Mouse (Mus musculus) neural tube, embryonic 14.5 days (tissue): Measurements from ENCODE around the gene Siglecg. TPM values are rescaled to one million over a fixed set of nuclear protein-coding genes. Genes with fewer than 3 reads are reported as not detected.
"Not testable (repeated sequence)": the region's sequence is repeated elsewhere in the genome, so short reads cannot be mapped to it uniquely, and the experiment has no call there.

Source experiments
- ATAC-seq: fragments of 200-750 bp; cut with Nextera tagmentation; 2 replicates; pipeline ENCODE4 v1.8.0; 2017; ENCODE audit warnings: low read depth, mild to moderate bottlenecking, moderate TSS enrichment, moderate library complexity
- H3K27ac ChIP-seq: fragments of 300-500 bp; sonication (generic); 2 replicates; pipeline ENCODE4 v1.5.1; 2014; ENCODE audit warnings: low read depth, mild to moderate bottlenecking, control low read depth, low read length, moderate library complexity, mixed read lengths
- H3K27me3 ChIP-seq: fragments of 300-500 bp; sonication (generic); 2 replicates; pipeline ENCODE4 v1.6.1; 2014; ENCODE audit warnings: low read length; ENCODE audit not compliant: control insufficient read depth, insufficient read depth
- H3K36me3 ChIP-seq: fragments of 300-500 bp; sonication (generic); 2 replicates; pipeline ENCODE4 v1.6.1; 2014; ENCODE audit warnings: low read length, mixed read lengths; ENCODE audit not compliant: control insufficient read depth, insufficient read depth
- H3K4me1 ChIP-seq: fragments of 300-500 bp; sonication (generic); 2 replicates; pipeline ENCODE4 v1.6.1; 2014; ENCODE audit warnings: low read length; ENCODE audit not compliant: control insufficient read depth, insufficient read depth
- H3K4me2 ChIP-seq: fragments of 300-500 bp; sonication (generic); 2 replicates; pipeline ENCODE4 v1.6.1; 2014; ENCODE audit warnings: mild to moderate bottlenecking, low read depth, low read length, control low read depth
- H3K4me3 ChIP-seq: fragments of 300-500 bp; sonication (generic); 2 replicates; pipeline ENCODE4 v1.5.1; 2014; ENCODE audit warnings: low read depth, low read length, control low read depth, mixed read lengths
- H3K9ac ChIP-seq: fragments of 300-500 bp; sonication (generic); replicated peaks from 2 replicates; pipeline ENCODE4 v1.6.1; 2014; ENCODE audit warnings: low read depth, mild to moderate bottlenecking, control low read depth, low read length, mixed read lengths
- H3K9me3 ChIP-seq: fragments of 300-500 bp; sonication (generic); 2 replicates; pipeline ENCODE4 v1.6.1; 2016; ENCODE audit warnings: low read length; ENCODE audit not compliant: control insufficient read depth
- WGBS: fragments of 180-500 bp; shearing (Covaris S2); extraction: QIAGEN DNeasy Blood & Tissue Kit; methylation state at CpG from one replicate; pipeline ENCODE4 v1.1.7; 2014; 5-methylcytosine and 5-hydroxymethylcytosine counted together
- polyA plus RNA-seq: library from polyadenylated mRNA; unstranded; fragments of >200 nt; fragmentation: Nextera tagmentation; extraction: Ambion mirVana; gene quantifications from 2 replicates; pipeline ENCODE4 v1.2.1, GENCODE M21; 2014

Siglecg gene
- polyA plus RNA-seq, 1 experiment from 2014 or later, result not detected

DNA sequence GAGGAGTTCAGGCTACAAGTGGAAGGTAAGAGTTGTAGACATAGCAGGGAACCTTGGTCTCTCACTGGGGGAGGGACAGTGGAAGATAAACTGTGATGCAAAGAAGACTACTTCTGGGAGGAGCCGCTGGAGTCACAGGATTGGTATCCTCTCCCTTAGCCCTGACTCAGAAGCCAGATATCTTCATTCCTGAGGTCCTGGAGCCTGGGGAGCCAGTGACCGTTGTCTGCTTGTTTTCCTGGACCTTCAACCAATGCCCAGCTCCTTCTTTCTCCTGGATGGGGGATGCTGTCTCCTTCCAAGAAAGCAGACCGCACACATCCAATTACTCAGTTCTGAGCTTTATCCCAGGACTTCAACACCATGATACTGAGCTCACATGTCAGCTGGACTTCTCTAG is 1.1 kb downstream of the Siglecg start:
- H3K4me2 ChIP-seq, result no peak overlapping the region
- H3K27me3 ChIP-seq, result no peaks in the 10 kb centered on the region
- no peak overlapping the region for H3K9ac ChIP-seq
- no peak for ATAC-seq
- no peaks in the 10 kb centered on the region for H3K9me3 ChIP-seq
- 79% methylated on average over 3 of the region's 3 CpGs for WGBS
- no peaks in the 10 kb centered on the region for H3K36me3 ChIP-seq
- no peak overlapping the region for H3K4me3 ChIP-seq
- H3K27ac ChIP-seq, result no peak overlapping the region
- no peaks in the 10 kb centered on the region for H3K4me1 ChIP-seq

DNA sequence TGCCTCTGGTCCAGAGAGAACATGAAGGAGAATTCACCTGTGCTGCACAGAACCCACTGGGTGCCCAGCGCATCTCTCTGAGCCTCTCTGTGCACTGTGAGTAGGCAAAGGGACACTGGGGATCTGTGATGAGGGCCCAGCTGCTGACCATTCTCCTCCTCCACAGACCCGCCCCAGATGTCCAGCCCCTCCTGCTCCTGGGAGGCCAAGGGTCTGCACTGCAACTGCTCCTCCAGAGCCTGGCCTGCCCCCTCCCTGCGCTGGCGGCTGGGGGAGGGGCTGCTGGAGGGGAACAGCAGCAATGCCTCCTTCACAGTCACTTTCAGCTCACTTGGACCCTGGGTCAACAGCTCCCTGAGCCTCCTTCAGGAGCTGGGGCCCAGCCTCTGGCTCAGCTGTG is 3.7 kb downstream of the Siglecg start:
- not testable (repeated sequence) for H3K27ac ChIP-seq, H3K36me3 ChIP-seq
- 32% methylated on average over 4 of the region's 4 CpGs for WGBS

DNA sequence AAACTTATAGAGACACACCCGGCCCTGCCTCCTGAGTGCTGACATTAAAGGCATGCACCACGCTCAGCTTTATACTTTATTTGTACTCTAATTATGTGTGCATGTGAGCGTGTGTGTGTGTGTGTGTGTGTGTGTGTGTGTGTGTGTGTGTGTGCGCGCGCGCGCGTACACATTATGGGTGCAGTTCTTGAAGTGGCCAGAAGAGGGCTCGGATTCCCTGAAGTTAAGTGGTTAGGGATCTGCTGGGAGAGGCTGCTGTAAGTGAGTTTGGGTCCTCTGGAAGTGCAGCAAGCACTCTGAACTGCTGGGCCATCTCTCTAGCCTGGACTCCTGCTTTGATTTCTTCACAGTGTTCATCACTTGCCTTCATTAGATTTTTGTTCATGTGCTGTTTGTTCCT is 9.3 kb downstream of the Siglecg start:
- no peaks in the 10 kb centered on the region for H3K9me3 ChIP-seq
- 86% methylated on average over 10 of the region's 10 CpGs for WGBS

More for the DNA sequence above, 3.7 kb downstream of the Siglecg start:
- H3K9ac ChIP-seq, H3K4me2 ChIP-seq, H3K27me3 ChIP-seq, H3K4me1 ChIP-seq, H3K4me3 ChIP-seq, H3K9me3 ChIP-seq, ATAC-seq: not testable (repeated sequence)

DNA sequence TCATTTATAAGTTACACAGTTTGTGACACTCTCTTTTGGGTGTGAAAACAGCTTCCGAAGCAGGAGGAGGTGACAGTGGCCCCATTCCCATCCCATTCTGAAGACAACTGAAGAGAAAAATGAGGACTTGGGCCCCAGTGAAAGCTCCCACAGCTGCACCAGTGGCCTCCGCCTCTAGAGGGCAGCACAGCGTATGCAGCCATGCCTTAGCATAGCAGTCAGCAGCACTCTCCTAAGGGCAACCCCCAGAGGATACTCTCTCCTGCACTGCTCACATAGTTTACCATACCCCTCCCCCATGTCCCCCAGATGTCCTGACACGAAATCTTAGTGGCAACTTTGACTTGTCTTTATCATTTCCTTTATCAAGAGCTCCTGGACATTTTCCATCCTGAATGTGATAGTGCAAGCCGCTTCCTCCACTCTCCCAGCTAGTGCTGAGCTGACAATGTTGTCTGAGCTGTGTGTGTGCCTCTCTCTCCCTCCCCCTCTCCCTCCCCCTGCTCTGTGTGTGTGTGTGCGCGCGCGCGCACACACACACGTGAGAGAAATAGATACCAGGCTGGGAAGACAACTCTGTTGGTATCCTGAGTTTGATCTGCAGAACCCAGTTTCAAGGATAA is 15.1 kb downstream of the Siglecg start:
- Histone ChIP-seq H3K27ac (no peak overlapping the region), H3K9me3 (no peaks in the 10 kb centered on the region), H3K27me3 (no peaks in the 10 kb centered on the region), H3K9ac (no peak overlapping the region), H3K36me3 (no peaks in the 10 kb centered on the region), H3K4me2 (peak overlapping the region; percentile 23; the same call in 1 of the 2 replicates), H3K4me1 (no peaks in the 10 kb centered on the region), H3K4me3 (no peak overlapping the region)
- 11% methylated on average over 11 of the region's 11 CpGs for WGBS
- peak; percentile 98 for ATAC-seq

More for the DNA sequence above, 9.3 kb downstream of the Siglecg start:
- Histone ChIP-seq H3K9ac (no peak overlapping the region), H3K27ac (no peak overlapping the region), H3K36me3 (no peaks in the 10 kb centered on the region), H3K4me3 (no peak overlapping the region), H3K27me3 (no peaks in the 10 kb centered on the region), H3K4me2 (no peak overlapping the region), H3K4me1 (no peaks in the 10 kb centered on the region)
- ATAC-seq, result no peak

DNA sequence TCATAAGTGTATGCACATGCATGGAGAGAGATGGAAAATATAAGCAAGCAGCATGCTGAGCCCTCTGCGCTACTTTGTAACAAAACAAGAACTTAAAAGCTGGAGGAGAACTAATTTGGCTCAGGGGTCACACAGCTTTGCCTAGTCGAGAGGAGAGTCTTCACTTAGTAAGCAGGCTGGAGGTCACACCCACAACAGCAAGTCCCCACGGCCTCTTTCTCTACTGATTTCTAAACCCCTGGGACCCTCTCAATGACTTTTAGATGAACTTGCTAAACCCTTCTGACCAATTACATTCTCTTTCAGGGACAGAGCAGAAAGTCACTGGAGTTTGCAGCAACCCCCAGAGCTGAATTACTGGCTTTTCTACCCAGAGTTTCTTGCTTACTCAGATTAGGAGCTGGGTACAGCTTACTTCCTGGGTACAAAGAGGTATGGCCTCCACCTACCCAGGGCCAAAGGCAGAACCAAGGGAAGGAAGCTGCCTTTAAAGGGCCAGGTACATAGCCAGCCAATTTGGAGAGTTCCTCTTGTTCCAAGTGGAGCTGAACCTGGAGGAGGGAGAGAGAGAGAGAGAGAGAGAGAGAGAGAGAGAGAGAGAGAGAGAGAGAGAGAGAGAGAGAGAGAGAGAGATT is 16.1 kb downstream of the Siglecg start:
- ATAC-seq, result no peak
- H3K4me1 ChIP-seq, result no peaks in the 10 kb centered on the region
- H3K9me3 ChIP-seq, result no peaks in the 10 kb centered on the region
- no peaks in the 10 kb centered on the region for H3K27me3 ChIP-seq
- 66% methylated on average over 3 of the region's 3 CpGs for WGBS
- H3K27ac ChIP-seq, result no peak overlapping the region
- no peak overlapping the region for H3K9ac ChIP-seq
- no peak overlapping the region for H3K4me2 ChIP-seq
- H3K4me3 ChIP-seq, result no peak overlapping the region
- no peaks in the 10 kb centered on the region for H3K36me3 ChIP-seq

DNA sequence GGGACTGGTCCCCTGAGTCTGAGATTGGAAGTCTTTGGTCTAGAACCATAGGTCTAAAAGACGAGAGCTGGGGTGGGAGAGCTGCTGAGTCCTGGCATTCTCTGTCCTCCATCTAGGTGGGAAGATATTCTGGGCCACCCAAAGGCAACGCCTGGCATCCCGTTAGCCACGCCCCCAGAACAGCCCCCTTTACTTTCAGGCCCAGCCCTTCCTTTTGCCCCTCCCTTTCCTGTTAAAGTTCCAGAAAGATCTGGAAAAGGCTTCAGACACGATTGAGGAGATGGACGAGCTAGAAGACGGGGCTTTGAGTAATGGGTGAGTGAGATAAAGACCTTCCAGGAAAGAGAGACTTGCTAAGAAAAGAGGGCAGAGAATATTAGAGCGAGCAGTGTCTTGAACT is 19.4 kb downstream of the Siglecg start, which contains the start of gene Lim2:
TSS of gene Lim2 (plus strand) at position 265 of the 400 bp plus-strand sequence.
- H3K27ac ChIP-seq, result no peak within 1 kb of the TSS
- H3K4me2 ChIP-seq, result no peak within 1 kb of the TSS
- no peaks in the 10 kb centered on the region for H3K27me3 ChIP-seq
- no peaks in the 10 kb centered on the region for H3K36me3 ChIP-seq
- no peak within 1 kb of the TSS for H3K9ac ChIP-seq
- no peak within 1 kb of the TSS for H3K4me3 ChIP-seq
- ATAC-seq, result no peak
- no peaks in the 10 kb centered on the region for H3K4me1 ChIP-seq
- H3K9me3 ChIP-seq, result no peaks in the 10 kb centered on the region
- WGBS, result 85% methylated on average over 8 of the region's 8 CpGs

DNA sequence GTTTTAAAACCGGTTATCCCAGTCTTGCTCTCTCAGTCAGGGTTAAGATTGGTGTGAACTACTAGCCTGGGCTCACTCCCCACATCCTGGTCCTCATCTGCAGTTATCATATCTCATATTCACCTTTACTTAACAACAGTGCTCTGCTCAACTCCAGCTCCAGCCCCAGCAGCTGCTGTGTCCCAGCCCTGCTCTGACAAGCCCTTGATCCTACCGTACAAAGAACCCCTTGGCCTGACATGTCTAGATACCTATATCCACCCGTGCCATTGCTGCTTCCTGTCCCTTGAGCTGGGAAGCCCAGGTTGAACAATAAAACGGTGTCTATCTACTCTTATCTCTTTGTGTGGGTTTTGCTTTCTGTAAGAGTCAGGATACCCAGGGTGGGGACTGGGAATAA is 21.5 kb downstream of the Siglecg start:
- Histone ChIP-seq H3K27ac (no peak overlapping the region), H3K9me3 (no peaks in the 10 kb centered on the region), H3K4me2 (no peak overlapping the region), H3K4me3 (no peak overlapping the region), H3K9ac (no peak overlapping the region), H3K36me3 (no peaks in the 10 kb centered on the region), H3K4me1 (no peaks in the 10 kb centered on the region), H3K27me3 (no peaks in the 10 kb centered on the region)
- 68% methylated on average over 4 of the region's 4 CpGs for WGBS
- ATAC-seq, result no peak

DNA sequence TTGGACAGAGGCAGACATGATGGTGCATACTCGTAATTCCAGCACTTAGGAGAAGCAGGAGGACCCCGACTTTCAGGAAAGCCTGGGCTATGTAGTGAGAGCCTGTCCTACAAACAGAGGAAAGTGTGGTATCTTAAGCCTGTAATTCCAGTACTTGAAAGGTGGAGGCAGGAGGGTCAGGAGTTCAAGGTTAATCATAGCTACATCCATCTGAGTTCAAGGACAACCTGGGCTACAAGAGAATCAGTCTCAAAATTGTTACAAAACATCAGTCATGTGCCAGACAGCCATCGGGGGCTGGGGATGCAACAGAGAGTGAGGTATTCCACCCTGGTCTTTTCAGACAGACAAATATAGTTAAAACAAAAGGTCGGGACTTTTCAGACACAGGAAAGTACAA is 24.9 kb downstream of the Siglecg start:
- Histone ChIP-seq H3K4me3 (no peak overlapping the region), H3K9me3 (no peaks in the 10 kb centered on the region), H3K36me3 (no peaks in the 10 kb centered on the region), H3K4me2 (no peak overlapping the region), H3K27ac (no peak overlapping the region), H3K4me1 (no peaks in the 10 kb centered on the region), H3K9ac (no peak overlapping the region), H3K27me3 (no peaks in the 10 kb centered on the region)
- WGBS, result 78% methylated on average over 4 of the region's 4 CpGs
- ATAC-seq, result no peak

DNA sequence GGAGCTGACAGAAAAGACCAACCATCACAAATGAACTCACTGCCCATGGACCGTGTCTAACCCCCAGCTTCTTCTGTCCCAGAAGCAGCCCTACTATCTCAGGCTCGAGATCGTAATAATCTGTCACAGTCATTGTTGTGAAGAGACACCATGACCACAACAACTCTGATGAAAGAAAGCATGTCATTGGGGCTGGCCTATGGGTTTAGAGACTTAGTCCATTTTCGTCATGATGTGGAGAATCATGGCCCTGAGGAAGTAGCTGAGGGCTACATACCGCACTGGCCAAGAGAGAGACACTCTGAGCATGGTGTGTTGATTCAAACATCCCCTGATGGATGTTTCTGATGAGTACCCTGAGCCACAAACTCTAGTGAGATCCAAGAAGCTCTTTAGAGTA is 26.7 kb downstream of the Siglecg start:
- Histone ChIP-seq H3K9me3 (no peaks in the 10 kb centered on the region), H3K4me2 (no peak overlapping the region), H3K27ac (no peak overlapping the region), H3K36me3 (no peaks in the 10 kb centered on the region), H3K9ac (no peak overlapping the region), H3K4me1 (no peaks in the 10 kb centered on the region), H3K4me3 (no peak overlapping the region), H3K27me3 (no peaks in the 10 kb centered on the region)
- 83% methylated on average over 5 of the region's 5 CpGs for WGBS
- ATAC-seq, result no peak
